Mouse (Mus musculus) C2C12 (cell line): Measurements from ENCODE around the gene Slamf9. TPM values are rescaled to one million over a fixed set of nuclear protein-coding genes. Genes with fewer than 3 reads are reported as not detected.

Experiments
- H3K27me3 ChIP-seq: one replicate; pipeline ENCODE4 v1.6.1; 2011; ENCODE audit not compliant: control insufficient read depth, insufficient read depth, insufficient read length
- H3K36me3 ChIP-seq: one replicate; pipeline ENCODE4 v1.6.1; 2011; ENCODE audit not compliant: control insufficient read depth, insufficient read depth
- H3K4me3 ChIP-seq: one replicate; pipeline ENCODE4 v1.5.1; 2011; ENCODE audit warnings: mild to moderate bottlenecking, control low read depth; ENCODE audit not compliant: poor library complexity, insufficient read depth, severe bottlenecking
- H3K79me2 ChIP-seq: one replicate; pipeline ENCODE4 v1.6.1; 2011; ENCODE audit not compliant: control insufficient read depth, insufficient read depth
- H3K79me3 ChIP-seq: one replicate; pipeline ENCODE4 v1.6.1; 2011; ENCODE audit warnings: low read depth, control low read depth
- H3ac ChIP-seq: one replicate; pipeline ENCODE3; 2011; ENCODE audit warnings: low read depth; ENCODE audit not compliant: control insufficient read depth, insufficient read length
- CEBPB ChIP-seq: IDR thresholded peaks from one replicate; pipeline ENCODE4 v1.6.1; 2011; ENCODE audit warnings: low read depth, mild to moderate bottlenecking, control low read depth, moderate library complexity
- CTCF ChIP-seq: IDR thresholded peaks from one replicate; pipeline ENCODE4 v1.5.1; 2011; ENCODE audit not compliant: control insufficient read depth, insufficient read depth, insufficient read length
- FOSL1 ChIP-seq: IDR thresholded peaks from one replicate; pipeline ENCODE4 v1.8.0; 2011; ENCODE audit warnings: mild to moderate bottlenecking, low read length; ENCODE audit not compliant: poor library complexity, insufficient read depth, severe bottlenecking
- MAX ChIP-seq: IDR thresholded peaks from one replicate; pipeline ENCODE4 v1.6.1; 2011; ENCODE audit warnings: mild to moderate bottlenecking, control low read depth
- MYOD1 ChIP-seq: IDR thresholded peaks from one replicate; pipeline ENCODE4 v1.6.1; 2011; ENCODE audit warnings: low read depth; ENCODE audit not compliant: control insufficient read depth, insufficient read length
- MYOG ChIP-seq: IDR thresholded peaks from one replicate; pipeline ENCODE4 v1.6.1; 2011; ENCODE audit not compliant: control insufficient read depth, insufficient read length; ENCODE audit errors: extremely low read depth
- USF1 ChIP-seq: IDR thresholded peaks from one replicate; pipeline ENCODE4 v1.6.1; 2011; ENCODE audit warnings: low read depth, mild to moderate bottlenecking, control low read depth, moderate library complexity
- polyA plus RNA-seq: library from polyadenylated mRNA; unstranded; fragments of >200 nt; fragmentation: generic; extraction: Trizol; gene quantifications from one replicate; pipeline ENCODE4 v1.2.1, GENCODE M21; 2012; ENCODE audit warnings: missing spikeins

Gene Slamf9
- polyA plus RNA-seq, 1 experiment, result 0.19 TPM

- Histone ChIP-seq H3K79me2 (no peaks in the 10 kb centered on the region), H3K79me3 (no peaks in the 10 kb centered on the region), H3K4me3 (no peak overlapping the region), H3K36me3 (no peaks in the 10 kb centered on the region), H3K27me3 (no peaks in the 10 kb centered on the region), H3ac (no peak overlapping the region)
- no peak for TF ChIP-seq USF1
- no peak for TF ChIP-seq CEBPB
- no peak for TF ChIP-seq MYOG
- TF ChIP-seq CTCF, result no peak
These were observed 19.0 kb upstream of the Slamf9 start for GRCm38 (mm10) chr1:172456001-172456677.

GRCm38 (mm10) chr1:172457196-172457595, 18.0 kb upstream of the Slamf9 start:
- TF ChIP-seq CEBPB (no peak), MAX (no peak), CTCF (no peak), USF1 (no peak), FOSL1 (no peak), MYOG (no peak), MYOD1 (no peak)
- no peak overlapping the region for H3ac ChIP-seq
- no peaks in the 10 kb centered on the region for H3K36me3 ChIP-seq
- no peaks in the 10 kb centered on the region for H3K27me3 ChIP-seq
- no peaks in the 10 kb centered on the region for H3K79me2 ChIP-seq
- H3K4me3 ChIP-seq, result no peak overlapping the region
- no peaks in the 10 kb centered on the region for H3K79me3 ChIP-seq

DNA sequence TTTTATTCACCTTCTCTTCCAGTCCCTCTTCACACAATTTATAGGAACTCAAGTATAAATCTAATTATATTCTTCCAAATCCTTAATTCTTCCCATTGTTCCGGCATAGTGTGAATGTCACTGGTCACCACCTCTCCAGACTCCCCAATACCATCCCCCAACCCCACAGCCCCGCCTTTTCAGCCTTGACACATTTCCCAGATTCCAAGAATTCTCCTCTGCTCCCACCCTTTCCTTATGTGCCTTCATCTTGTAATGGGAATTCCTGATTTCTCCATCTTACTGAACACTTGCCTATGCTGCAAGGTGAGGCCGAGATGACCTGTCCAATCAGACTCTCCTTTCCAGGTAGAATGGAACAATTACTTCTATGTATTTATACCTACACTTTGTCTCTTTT, 17.1 kb upstream of the Slamf9 start:
- H3K4me3 ChIP-seq, result no peak overlapping the region
- TF ChIP-seq MAX (no peak), MYOG (no peak), MYOD1 (no peak), USF1 (no peak), CTCF (no peak)
- no peaks in the 10 kb centered on the region for H3K36me3 ChIP-seq
- H3K27me3 ChIP-seq, result no peaks in the 10 kb centered on the region
- H3ac ChIP-seq, result no peak overlapping the region
- no peaks in the 10 kb centered on the region for H3K79me3 ChIP-seq
- H3K79me2 ChIP-seq, result no peaks in the 10 kb centered on the region

DNA sequence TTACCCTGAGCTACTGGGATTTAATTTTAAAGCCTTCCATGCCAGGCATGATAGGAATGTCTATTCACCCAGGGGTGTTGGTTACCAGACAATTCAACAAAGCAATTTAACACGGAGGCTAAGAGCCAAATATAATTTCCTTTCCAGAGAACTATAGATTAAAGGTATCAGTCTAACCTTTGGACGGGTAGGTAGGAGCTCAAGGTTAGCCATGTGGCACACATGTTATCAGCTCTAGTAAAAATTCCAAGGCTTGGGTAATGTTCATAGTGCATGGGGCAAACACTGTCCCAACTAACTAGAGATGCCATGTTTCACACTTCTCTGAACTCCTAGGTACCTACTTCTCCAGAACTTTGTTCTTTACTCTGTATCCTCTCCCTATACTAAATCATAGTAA, 13.6 kb upstream of the Slamf9 start:
- Histone ChIP-seq H3ac (no peak overlapping the region), H3K27me3 (no peaks in the 10 kb centered on the region), H3K79me2 (no peaks in the 10 kb centered on the region), H3K4me3 (no peak overlapping the region), H3K36me3 (no peaks in the 10 kb centered on the region), H3K79me3 (no peaks in the 10 kb centered on the region)
- TF ChIP-seq CTCF, result no peak
- TF ChIP-seq USF1, result no peak
- no peak for TF ChIP-seq FOSL1
- TF ChIP-seq MAX, result no peak
- no peak for TF ChIP-seq MYOD1
- no peak for TF ChIP-seq CEBPB
- TF ChIP-seq MYOG, result no peak

DNA sequence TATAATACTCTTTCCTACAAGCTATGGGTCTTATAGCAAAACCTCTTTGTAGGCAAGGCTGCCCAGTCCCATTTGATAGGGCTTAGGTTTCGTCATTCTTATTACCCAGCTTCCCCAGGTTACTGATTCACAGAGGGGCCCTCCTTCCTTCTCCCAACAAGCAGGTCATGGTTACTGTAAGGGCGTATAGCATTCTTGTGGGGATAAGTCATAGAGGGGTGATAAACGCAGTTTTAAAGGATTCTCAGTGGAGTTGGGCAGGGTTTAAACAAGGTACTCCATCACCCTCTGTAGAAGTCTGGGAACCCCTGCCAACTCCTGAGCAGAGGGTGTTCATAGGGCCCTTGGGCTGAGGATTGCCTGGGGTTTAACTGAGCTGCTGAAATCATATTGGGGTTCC, 12.6 kb upstream of the Slamf9 start:
- H3K36me3 ChIP-seq, result no peaks in the 10 kb centered on the region
- H3K79me2 ChIP-seq, result no peaks in the 10 kb centered on the region
- no peaks in the 10 kb centered on the region for H3K79me3 ChIP-seq
- no peaks in the 10 kb centered on the region for H3K27me3 ChIP-seq
- TF ChIP-seq FOSL1, result no peak
- no peak for TF ChIP-seq CTCF
- TF ChIP-seq CEBPB, result no peak
- TF ChIP-seq USF1, result no peak
- TF ChIP-seq MAX, result no peak
- H3ac ChIP-seq, result no peak overlapping the region
- H3K4me3 ChIP-seq, result no peak overlapping the region

DNA sequence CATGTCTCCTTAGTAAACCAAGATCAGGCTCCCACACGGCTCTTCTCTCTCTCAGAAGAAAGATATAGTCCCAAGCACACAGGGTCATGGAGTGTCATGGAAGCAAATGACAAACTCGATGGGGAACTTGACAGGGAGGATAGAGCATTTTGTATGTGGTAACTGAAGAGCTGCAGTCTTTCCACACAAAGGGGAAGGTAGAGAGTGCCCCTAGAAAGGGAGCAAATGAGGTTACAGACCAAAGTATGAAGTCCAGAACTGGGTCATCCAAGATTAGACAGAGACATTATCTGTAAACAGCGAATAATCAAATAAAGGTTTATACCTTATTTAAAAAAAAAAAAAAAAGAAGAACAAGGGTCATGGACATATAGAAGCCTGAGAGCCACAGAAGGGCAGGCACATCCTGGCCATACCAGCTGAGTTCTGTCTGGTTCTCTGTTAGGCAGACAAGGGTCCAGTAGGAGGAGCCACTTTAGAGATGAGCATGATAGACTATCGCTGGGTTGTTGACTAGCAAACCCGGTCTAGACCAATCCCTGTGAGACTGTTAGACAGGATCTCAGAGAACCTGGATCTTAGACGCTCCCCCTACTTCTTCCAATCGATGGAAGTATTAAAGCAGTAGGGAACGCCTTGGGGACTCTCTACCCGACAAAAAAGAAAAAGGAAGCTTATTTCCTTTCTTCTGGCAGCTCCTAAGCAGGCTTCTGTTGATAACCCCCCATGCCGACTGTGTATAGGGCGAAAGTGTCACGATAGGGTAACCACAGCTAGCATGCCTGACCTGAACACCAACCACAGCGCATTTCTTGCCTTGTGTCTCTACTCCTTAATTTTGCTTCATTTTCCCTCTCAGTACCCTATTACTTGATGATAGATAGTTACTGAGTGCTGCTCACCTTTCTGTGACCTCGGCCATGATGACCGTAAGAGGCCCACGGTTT, 11.5 kb upstream of the Slamf9 start:
- Histone ChIP-seq H3ac (no peak overlapping the region), H3K36me3 (no peaks in the 10 kb centered on the region), H3K4me3 (no peak overlapping the region), H3K79me2 (no peaks in the 10 kb centered on the region), H3K79me3 (no peaks in the 10 kb centered on the region), H3K27me3 (no peaks in the 10 kb centered on the region)
- TF ChIP-seq FOSL1 (no peak), USF1 (no peak), MAX (no peak), MYOG (no peak), MYOD1 (no peak), CTCF (no peak), CEBPB (no peak)
